22 mouse cellular contexts compared by ENCODE assay signal in the genomic region with DNA sequence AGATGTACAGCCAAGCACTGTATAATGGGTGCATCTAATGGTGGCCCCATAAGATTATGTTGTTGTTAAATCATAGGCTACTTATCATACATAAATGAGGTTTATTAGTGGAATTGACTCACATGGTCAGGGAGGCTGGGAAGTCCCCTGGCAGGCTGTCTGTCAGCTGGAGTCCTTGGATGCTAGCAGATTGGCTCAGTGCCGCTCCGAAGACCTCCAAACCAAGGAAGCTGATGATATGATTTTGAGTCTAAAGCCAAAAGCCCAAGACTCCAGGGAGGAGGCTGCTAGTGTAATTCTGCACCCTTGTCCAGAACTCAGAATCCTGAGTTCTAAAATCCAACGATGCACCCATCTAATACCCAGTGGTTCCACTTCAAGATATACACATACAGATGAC. TPM values are rescaled to one million over a fixed set of nuclear protein-coding genes. Genes with fewer than 3 reads are reported as not detected.
A peak's percentile ranks its signal among the peaks of the same experiment; 100 is the strongest.
DNase-seq lines count a peak whose midpoint lies in the region; TF ChIP-seq lines count a peak whose summit lies in the region.
"Had no signal": no experiment of that assay in that cellular context is flagged by ENCODE, and none has a peak within 500 bp of the region (broad histone marks: within the 10 kb centered on the region; RNA-seq: fewer than 3 reads in every experiment).

No protein-coding gene starts in this region.

- in situ Hi-C loops in CH12.LX (cut with MboI; ENCODE audit: low pct_ligation_motif_present, low pct_unique_long_range_greater_than_20kb, low sequenced_read_pairs), result loop anchor here (10.0 kb wide), 1 partner anchor 89 kb away; no protein-coding TSS in a partner anchor

- DNase-seq in adrenal gland, adult (ENCODE audit: inconsistent age in 2 of 2, low spot score in 1 of 2), result peak; percentile 63 to 85
- no peak for DNase-seq in adrenal gland, postnatal 4 days (ENCODE audit: low spot score in 2 of 2)
- peak; percentile 3 for DNase-seq in lung, postnatal 10 days
- DNase-seq in lung, adult 18-20 months, result no peak
- no peak for DNase-seq in CH12.LX (ENCODE audit: extremely low read depth)
- DNase-seq in adrenal gland, postnatal 14 days, result peak; percentile 78
- DNase-seq in embryonic facial prominence, embryonic 10.5 days (ENCODE audit: low spot score), result no peak
- no peak for DNase-seq in frontal cortex, postnatal 25 days (ENCODE audit: low spot score in 2 of 2)
- DNase-seq: B cell, adult 2 months; cerebellum, adult 11 months; cerebellum, adult 8-10 months; cerebellum, postnatal 36 days; gastrocnemius, postnatal 10 days; heart, adult 18-20 months had no signal

- no peaks in the 10 kb centered on the region for H3K79me2 ChIP-seq in CH12.LX (replicated peaks; ENCODE audit: control insufficient read depth, extremely low read depth, insufficient read depth, poor library complexity, severe bottlenecking)

- no peaks in the 10 kb centered on the region for H3K36me3 ChIP-seq in CH12.LX (replicated peaks in 1 of 2; ENCODE audit: control insufficient read depth in 1 of 2, insufficient read depth in 1 of 2, low read length in 1 of 2)
- H3K36me3 ChIP-seq in embryonic facial prominence, embryonic 10.5 days (replicated peaks), result no peaks in the 10 kb centered on the region
- H3K36me3 ChIP-seq: forebrain, embryonic 10.5 days; forebrain, embryonic 15.5 days; heart, embryonic 10.5 days; hindbrain, embryonic 10.5 days; intestine, embryonic 15.5 days had no signal

- peak overlapping the region; percentile 69; the same call in 1 of the 2 replicates for H3K27ac ChIP-seq in CH12.LX (ENCODE audit: insufficient read depth, low read depth)
- no peak overlapping the region for H3K27ac ChIP-seq in embryonic facial prominence, embryonic 10.5 days (replicated peaks)
- H3K27ac ChIP-seq: forebrain, embryonic 10.5 days; forebrain, embryonic 15.5 days; heart, embryonic 10.5 days; hindbrain, embryonic 10.5 days; hindbrain, embryonic 14.5 days; intestine, embryonic 15.5 days had no signal

- H3K9ac ChIP-seq in CH12.LX (ENCODE audit: insufficient read depth, low read depth), result 0 out of 2 replicates have a peak overlapping the region, but pooled peaks have one; percentile 39
- H3K9ac ChIP-seq: forebrain, embryonic 15.5 days; hindbrain, embryonic 14.5 days; intestine, embryonic 15.5 days had no signal

- TF ChIP-seq POLR2A in CH12.LX (IDR thresholded peaks at IDR 0.05; ENCODE audit: low read depth, low read length), result no peak

- 91% methylated on average over 3 of the region's 3 CpGs for WGBS in embryonic facial prominence, embryonic 10.5 days

- no peak for TF ChIP-seq RAD21 in CH12.LX (IDR thresholded peaks at IDR 0.05; ENCODE audit: low read depth, low read length)

- H3K4me3 ChIP-seq in CH12.LX (replicated peaks in 1 of 3; ENCODE audit: low read depth in 2 of 3, low read length in 2 of 3, poor library complexity in 1 of 3), result no peak overlapping the region
- no peak overlapping the region for H3K4me3 ChIP-seq in embryonic facial prominence, embryonic 10.5 days
- H3K4me3 ChIP-seq: erythroblast, embryonic 14.5 days; forebrain, embryonic 10.5 days; forebrain, embryonic 15.5 days; heart, embryonic 10.5 days; hindbrain, embryonic 10.5 days; intestine, embryonic 15.5 days had no signal

- dilution Hi-C loops in CH12.LX (cut with MboI; ENCODE audit: extremely low pct_ligation_motif_present, extremely low pct_unique_long_range_greater_than_20kb, low sequenced_read_pairs), result no loop called here

- H3K4me2 ChIP-seq in CH12.LX (ENCODE audit: insufficient read depth, low read depth, poor library complexity, severe bottlenecking), result no peak overlapping the region
- H3K4me2 ChIP-seq: forebrain, embryonic 15.5 days; hindbrain, embryonic 14.5 days; intestine, embryonic 15.5 days had no signal

- TF ChIP-seq EP300 in CH12.LX (IDR thresholded peaks at IDR 0.05; ENCODE audit: low read length), result no peak

- no peaks in the 10 kb centered on the region for H3K9me3 ChIP-seq in CH12.LX (replicated peaks; ENCODE audit: low read length)
- H3K9me3 ChIP-seq in embryonic facial prominence, embryonic 10.5 days, result no peaks in the 10 kb centered on the region
- H3K9me3 ChIP-seq: forebrain, embryonic 10.5 days; forebrain, embryonic 15.5 days; heart, embryonic 10.5 days; hindbrain, embryonic 10.5 days; intestine, embryonic 15.5 days had no signal

- no peaks in the 10 kb centered on the region for H3K27me3 ChIP-seq in CH12.LX (replicated peaks)
- H3K27me3 ChIP-seq in embryonic facial prominence, embryonic 10.5 days (replicated peaks; ENCODE audit: low read depth, poor library complexity, severe bottlenecking), result no peaks in the 10 kb centered on the region
- H3K27me3 ChIP-seq: forebrain, embryonic 15.5 days; intestine, embryonic 15.5 days had no signal

- H3K4me1 ChIP-seq in CH12.LX (ENCODE audit: control insufficient read depth in 1 of 2, insufficient read depth in 2 of 2), result peaks cover 11 to 57% of the 10 kb centered on the region in 2 experiments; a peak in 3 of 4 replicates
- peaks cover 8% of the 10 kb centered on the region for H3K4me1 ChIP-seq in embryonic facial prominence, embryonic 10.5 days

- no peak for TF ChIP-seq CTCF in CH12.LX (conservative IDR thresholded peaks at IDR 0.05 in 1 of 2, IDR thresholded peaks at IDR 0.05 in 1 of 2; ENCODE audit: low read depth in 2 of 2, low read length in 2 of 2)

TF ChIP-seq in CH12.LX, 34 proteins besides CTCF, POLR2A, EP300 and RAD21:
- TF ChIP-seq NELFE (IDR thresholded peaks at IDR 0.05; ENCODE audit: low read depth, low read length) (no peak), MAX (IDR thresholded peaks at IDR 0.05; ENCODE audit: low read length) (no peak), IRF4 (IDR thresholded peaks at IDR 0.05; ENCODE audit: low read depth, low read length) (no peak), ELF1 (IDR thresholded peaks at IDR 0.05; ENCODE audit: low read depth, low read length) (no peak), ZNF384 (IDR thresholded peaks at IDR 0.05; ENCODE audit: low read depth, low read length) (no peak), TBP (conservative IDR thresholded peaks at IDR 0.05; ENCODE audit: low read depth, low read length) (no peak), ZKSCAN1 (IDR thresholded peaks at IDR 0.05; ENCODE audit: borderline replicate concordance, low read depth, low read length) (no peak), GABPA (IDR thresholded peaks at IDR 0.05; ENCODE audit: insufficient replicate concordance, low read depth, low read length) (no peak), JUND (conservative IDR thresholded peaks at IDR 0.05; ENCODE audit: low read depth, low read length) (no peak), USF1 (IDR thresholded peaks at IDR 0.05; ENCODE audit: low read depth, low read length) (no peak), ETS1 (conservative IDR thresholded peaks at IDR 0.05; ENCODE audit: low read depth, low read length) (no peak), TCF12 (IDR thresholded peaks at IDR 0.05; ENCODE audit: low read depth, low read length) (no peak), MEF2A (IDR thresholded peaks at IDR 0.05; ENCODE audit: borderline replicate concordance, low read depth, low read length) (no peak), NRF1 (IDR thresholded peaks at IDR 0.05; ENCODE audit: low read depth, low read length) (no peak), CHD1 (IDR thresholded peaks at IDR 0.05; ENCODE audit: low read depth, low read length) (no peak)
TF ChIP-seq in CH12.LX: peak in this region for 0.

RNA-seq across cellular contexts. Expression of gene Lca5, which starts 45.0 kb away (rescaled TPM):
- total RNA-seq in adrenal gland, postnatal 4 days (2021), result 10 to 100 TPM; 10.3 to 12.6 TPM
- 3.3 and 5.5 TPM in 2 replicates for total RNA-seq in CH12.LX (2012; rRNA removed)
- 3.1 and 4.1 TPM in 2 replicates for total RNA-seq in CH12.LX (2014; rRNA removed)
- 3.4 and 4.1 TPM in 2 replicates for polyA plus RNA-seq in CH12.LX (2012; ENCODE audit: insufficient read length, low read depth)
- total RNA-seq in adrenal gland, postnatal 14 days (2021), result 6.1 and 6.5 TPM in 2 replicates
- 17.9 and 18.1 TPM in 2 replicates for polyA plus RNA-seq in embryonic facial prominence, embryonic 10.5 days (2016; fragmentation: Nextera tagmentation; extraction: Ambion mirVana)
- total RNA-seq: MEL had no signal
- polyA plus RNA-seq: erythroblast, embryonic 14.5 days had no signal

Comparison
In these comparisons a context has a peak if more than half of its experiments do, and no peak if none do; other contexts are left out.
1. DNase-seq: peak in adrenal gland, adult (2 of 2), lung, postnatal 10 days (single experiment) and adrenal gland, postnatal 14 days (single experiment); none in adrenal gland, postnatal 4 days (0 of 2), lung, adult 18-20 months (0 of 2), CH12.LX (single experiment), embryonic facial prominence, embryonic 10.5 days (single experiment) and frontal cortex, postnatal 25 days (0 of 2).